Comparison of ENCODE assay signal across 8 mouse cellular contexts in the genomic region with DNA sequence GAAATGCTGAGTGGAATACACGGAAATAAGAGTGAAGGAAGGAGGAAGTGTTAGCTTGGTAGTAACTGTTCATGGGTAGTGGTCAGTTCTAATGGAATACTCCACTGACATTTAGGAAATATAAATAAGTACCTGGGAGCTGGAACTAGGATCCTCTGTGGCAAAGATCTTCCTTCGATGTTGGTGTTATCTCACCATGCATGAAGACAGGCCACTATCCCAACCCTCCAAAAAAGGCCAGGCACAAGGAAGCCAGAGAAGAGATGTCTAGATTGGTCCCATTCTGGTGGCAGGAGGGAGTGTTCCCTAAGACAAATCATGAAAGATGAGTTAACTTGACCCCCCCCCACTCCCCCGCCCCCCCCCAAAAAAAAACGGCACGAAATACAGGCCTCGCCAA. TPM values are rescaled to one million over a fixed set of nuclear protein-coding genes. Genes with fewer than 3 reads are reported as not detected.
DNase-seq lines count a peak whose midpoint lies in the region; ATAC-seq and TF ChIP-seq lines count a peak whose summit lies in the region.

No protein-coding gene starts in this region.

- H3K4me2 ChIP-seq in kidney, postnatal 0 days (ENCODE audit: low read length): peak overlapping the region; percentile 69
- peak overlapping the region; percentile 77 for H3K4me2 ChIP-seq in hindbrain, embryonic 14.5 days (replicated peaks)
- H3K4me2 ChIP-seq in midbrain, embryonic 16.5 days (ENCODE audit: low read length): peak overlapping the region; percentile 66

- no peak for TF ChIP-seq CTCF in kidney, postnatal 0 days (IDR thresholded peaks at IDR 0.05; ENCODE audit: low read depth)
- no peak for TF ChIP-seq CTCF in cortical plate, adult 2 months (IDR thresholded peaks at IDR 0.05; ENCODE audit: extremely low read depth, insufficient read depth, low read length)

- no peaks in the 10 kb centered on the region for H3K27me3 ChIP-seq in kidney, postnatal 0 days (ENCODE audit: insufficient read depth, low read length)
- H3K27me3 ChIP-seq in hindbrain, embryonic 14.5 days (ENCODE audit: control insufficient read depth, insufficient read depth, low read length): no peaks in the 10 kb centered on the region
- H3K27me3 ChIP-seq in midbrain, embryonic 16.5 days (ENCODE audit: control insufficient read depth, insufficient read depth, low read depth, low read length): no peaks in the 10 kb centered on the region

- peak overlapping the region; percentile 95 for H3K9ac ChIP-seq in kidney, postnatal 0 days (ENCODE audit: low read depth, low read length)
- H3K9ac ChIP-seq in hindbrain, embryonic 14.5 days: peak overlapping the region; percentile 90
- H3K9ac ChIP-seq in midbrain, embryonic 16.5 days (ENCODE audit: low read depth, low read length): peak overlapping the region; percentile 84

- WGBS in kidney, postnatal 0 days: 16% methylated on average over 6 of the region's 6 CpGs
- 16% methylated on average over 6 of the region's 6 CpGs for WGBS in hindbrain, embryonic 14.5 days
- WGBS in midbrain, embryonic 16.5 days: 22% methylated on average over 6 of the region's 6 CpGs

- ATAC-seq in kidney, postnatal 0 days (replicated peaks; ENCODE audit: low FRiP score, low read depth): no peak
- ATAC-seq in hindbrain, embryonic 14.5 days (ENCODE audit: low FRiP score): no peak
- ATAC-seq in midbrain, embryonic 16.5 days: peak; percentile 5; the same call in 1 of the 2 replicates

- peaks cover 22% of the 10 kb centered on the region for H3K4me1 ChIP-seq in kidney, postnatal 0 days (replicated peaks; ENCODE audit: insufficient read depth, low read length)
- H3K4me1 ChIP-seq in cortical plate, adult 2 months (ENCODE audit: control insufficient read depth, insufficient read depth, low read length): no peaks in the 10 kb centered on the region; the same call in 1 of the 2 replicates
- peaks cover 18% of the 10 kb centered on the region for H3K4me1 ChIP-seq in hindbrain, embryonic 14.5 days (replicated peaks; ENCODE audit: control insufficient read depth, insufficient read depth, low read length)
- peaks cover 18% of the 10 kb centered on the region for H3K4me1 ChIP-seq in midbrain, embryonic 16.5 days (ENCODE audit: control insufficient read depth, insufficient read depth, low read length)

- peak overlapping the region; percentile 89 for H3K4me3 ChIP-seq in kidney, postnatal 0 days (replicated peaks; ENCODE audit: low read depth, low read length)
- H3K4me3 ChIP-seq in cortical plate, adult 2 months (ENCODE audit: insufficient read depth, low read length): peak overlapping the region; percentile 82
- H3K4me3 ChIP-seq in hindbrain, embryonic 14.5 days (replicated peaks; ENCODE audit: low read length): peak overlapping the region; percentile 81
- peak overlapping the region; percentile 62 for H3K4me3 ChIP-seq in midbrain, embryonic 16.5 days (ENCODE audit: low read depth, low read length)

- H3K27ac ChIP-seq in kidney, postnatal 0 days: peak overlapping the region; percentile 100
- peak overlapping the region; percentile 91 for H3K27ac ChIP-seq in cortical plate, adult 2 months (ENCODE audit: insufficient read depth, low read length)
- peak overlapping the region; percentile 93 for H3K27ac ChIP-seq in hindbrain, embryonic 14.5 days
- peak overlapping the region; percentile 95 for H3K27ac ChIP-seq in midbrain, embryonic 16.5 days (ENCODE audit: low read length)

- no peak for DNase-seq in kidney, postnatal 0 days (ENCODE audit: low spot score)
- DNase-seq in kidney, postnatal 10 days: no peak
- no peak for DNase-seq in hindbrain, embryonic 14.5 days (ENCODE audit: low spot score)
- no peak for DNase-seq in ovary, adult 18-20 months (ENCODE audit: low spot score)
- no peak for DNase-seq in spleen, postnatal 10 days (ENCODE audit: low spot score in 2 of 2)
- DNase-seq in ovary, postnatal 36 days (ENCODE audit: low spot score): no peak

- no peaks in the 10 kb centered on the region for H3K36me3 ChIP-seq in kidney, postnatal 0 days (ENCODE audit: insufficient read depth, low read length)
- no peaks in the 10 kb centered on the region for H3K36me3 ChIP-seq in hindbrain, embryonic 14.5 days (replicated peaks; ENCODE audit: control insufficient read depth, insufficient read depth)
- H3K36me3 ChIP-seq in midbrain, embryonic 16.5 days (ENCODE audit: control insufficient read depth, insufficient read depth, low read length): no peaks in the 10 kb centered on the region

- H3K9me3 ChIP-seq in kidney, postnatal 0 days (replicated peaks; ENCODE audit: low read length): no peaks in the 10 kb centered on the region
- H3K9me3 ChIP-seq in hindbrain, embryonic 14.5 days (ENCODE audit: control insufficient read depth, low read length): no peaks in the 10 kb centered on the region
- H3K9me3 ChIP-seq in midbrain, embryonic 16.5 days (replicated peaks; ENCODE audit: control insufficient read depth, low read length, poor library complexity, severe bottlenecking): no peaks in the 10 kb centered on the region

- TF ChIP-seq POLR2A in cortical plate, adult 2 months (IDR thresholded peaks at IDR 0.05; ENCODE audit: extremely low read depth, insufficient read depth, low read length): no peak

RNA-seq across cellular contexts. Expression of gene Sypl, which starts 0.6 kb away (rescaled TPM):
- 174 and 179 TPM in 2 replicates for polyA plus RNA-seq in kidney, postnatal 0 days (2015; fragmentation: Nextera tagmentation; extraction: Ambion mirVana)
- 44.7 and 48.2 TPM in 2 replicates for polyA plus RNA-seq in cortical plate, adult 2 months (2012; rRNA removed)
- 50.1 and 50.7 TPM in 2 replicates for polyA plus RNA-seq in hindbrain, embryonic 14.5 days (2014; fragmentation: Nextera tagmentation; extraction: Ambion mirVana)
- 36.1 and 37.5 TPM in 2 replicates for polyA plus RNA-seq in midbrain, embryonic 16.5 days (2015; fragmentation: Nextera tagmentation; extraction: Ambion mirVana)
